Mouse (Mus musculus) intestine, postnatal 0 days (tissue): ENCODE data around the gene Galntl5. TPM values are rescaled to one million over a fixed set of nuclear protein-coding genes. Genes with fewer than 3 reads are reported as not detected.
"Not testable (repeated sequence)": the region's sequence is repeated elsewhere in the genome, so short reads cannot be mapped to it uniquely, and the experiment has no call there.

Source experiments
- ATAC-seq: fragments of 200-750 bp; cut with Nextera tagmentation; 2 replicates; pipeline ENCODE4 v1.8.0; 2017; ENCODE audit warnings: mild to moderate bottlenecking, moderate TSS enrichment, moderate library complexity
- H3K27ac ChIP-seq: fragments of 300-500 bp; sonication (generic); 2 replicates; pipeline ENCODE4 v1.5.1; 2014; ENCODE audit warnings: mild to moderate bottlenecking, low read depth, low read length, moderate library complexity
- H3K27me3 ChIP-seq: fragments of 300-500 bp; sonication (generic); replicated peaks from 2 replicates; pipeline ENCODE4 v1.6.1; 2014; ENCODE audit warnings: low read length, mixed read lengths; ENCODE audit not compliant: control insufficient read depth, insufficient read depth
- H3K36me3 ChIP-seq: fragments of 300-500 bp; sonication (generic); 2 replicates; pipeline ENCODE4 v1.6.1; 2014; ENCODE audit warnings: mild to moderate bottlenecking, moderate library complexity; ENCODE audit not compliant: control insufficient read depth, insufficient read depth
- H3K4me1 ChIP-seq: fragments of 300-500 bp; sonication (generic); replicated peaks from 2 replicates; pipeline ENCODE4 v1.6.1; 2014; ENCODE audit warnings: antibody characterized with exemption, low read length, mixed read lengths; ENCODE audit not compliant: control insufficient read depth, insufficient read depth
- H3K4me2 ChIP-seq: fragments of 300-500 bp; sonication (generic); replicated peaks from 2 replicates; pipeline ENCODE4 v1.6.1; 2014; ENCODE audit warnings: low read depth, mild to moderate bottlenecking, moderate library complexity
- H3K4me3 ChIP-seq: fragments of 300-500 bp; sonication (generic); 2 replicates; pipeline ENCODE4 v1.5.1; 2014; ENCODE audit warnings: low read depth, low read length
- H3K9ac ChIP-seq: fragments of 300-500 bp; sonication (generic); 2 replicates; pipeline ENCODE4 v1.6.1; 2014; ENCODE audit warnings: mild to moderate bottlenecking, low read depth, low read length
- H3K9me3 ChIP-seq: fragments of 300-500 bp; sonication (generic); 2 replicates; pipeline ENCODE4 v1.6.1; 2016; ENCODE audit warnings: mixed run types; ENCODE audit not compliant: control insufficient read depth
- CTCF ChIP-seq: sonication (generic); IDR thresholded peaks from 2 replicates; pipeline ENCODE4 v1.5.1; 2016; ENCODE audit warnings: low read depth, mild to moderate bottlenecking, control low read depth, antibody characterized with exemption, moderate library complexity
- WGBS: fragments of 180-500 bp; shearing (Covaris S2); extraction: QIAGEN DNeasy Blood & Tissue Kit; methylation state at CpG from one replicate; pipeline ENCODE4 v1.1.7; 2014; 5-methylcytosine and 5-hydroxymethylcytosine counted together
- polyA plus RNA-seq: library from polyadenylated mRNA; unstranded; fragments of >200 nt; fragmentation: Nextera tagmentation; extraction: Ambion mirVana; gene quantifications from 2 replicates; pipeline ENCODE4 v1.2.1, GENCODE M21; 2015

Galntl5 gene
- polyA plus RNA-seq, 1 experiment from 2014 or later: not detected

DNA sequence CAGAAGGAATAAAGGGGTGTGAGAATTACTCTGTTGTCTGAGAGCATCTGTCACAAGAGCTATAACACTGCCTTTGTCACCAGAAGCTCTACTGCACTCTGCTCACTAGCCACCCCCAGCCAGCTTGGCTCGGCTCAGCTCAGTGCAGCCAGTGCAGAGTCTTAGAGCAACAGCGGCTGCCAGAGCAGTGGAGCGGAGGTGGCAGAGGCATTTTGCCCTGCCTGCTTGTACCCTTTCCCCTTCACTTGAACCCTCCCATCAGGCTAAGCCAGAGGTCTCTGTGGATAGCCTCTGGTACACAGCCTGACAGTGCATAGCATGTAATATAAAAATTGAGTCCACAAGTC is 15.5 kb upstream of the Galntl5 start:
- no peaks in the 10 kb centered on the region for H3K9me3 ChIP-seq
- no peak overlapping the region for H3K4me3 ChIP-seq
- no peak for TF ChIP-seq CTCF
- H3K36me3 ChIP-seq: no peaks in the 10 kb centered on the region
- no peak for ATAC-seq
- no peaks in the 10 kb centered on the region for H3K4me1 ChIP-seq
- 82% methylated on average over 3 of the region's 3 CpGs for WGBS
- no peaks in the 10 kb centered on the region for H3K27me3 ChIP-seq
- no peak overlapping the region for H3K27ac ChIP-seq
- H3K4me2 ChIP-seq: no peak overlapping the region
- H3K9ac ChIP-seq: no peak overlapping the region

DNA sequence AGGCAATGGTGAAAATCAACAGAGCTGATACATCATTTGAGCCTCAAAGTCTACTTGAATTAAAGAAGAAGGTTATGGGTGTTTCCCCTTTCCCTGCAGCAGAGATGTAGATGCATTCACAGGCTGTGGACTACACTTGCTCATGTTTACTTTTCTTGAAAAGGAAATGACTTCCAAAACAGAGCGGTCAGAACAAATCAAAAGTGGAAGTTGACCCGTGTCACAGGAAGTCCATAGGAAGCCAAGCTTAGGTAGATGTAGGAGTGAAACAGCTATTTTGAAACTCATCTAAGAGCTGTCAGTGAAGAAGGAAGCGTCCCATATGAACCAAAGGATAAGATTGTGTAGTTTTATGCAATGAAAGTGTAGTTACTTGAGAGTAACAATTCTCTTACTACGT is 14.6 kb upstream of the Galntl5 start:
- Histone ChIP-seq H3K27me3 (no peaks in the 10 kb centered on the region), H3K4me3 (no peak overlapping the region), H3K9me3 (no peaks in the 10 kb centered on the region), H3K36me3 (no peaks in the 10 kb centered on the region), H3K4me1 (no peaks in the 10 kb centered on the region), H3K27ac (no peak overlapping the region), H3K9ac (no peak overlapping the region), H3K4me2 (no peak overlapping the region)
- 73% methylated on average over 4 of the region's 4 CpGs for WGBS
- ATAC-seq: no peak
- no peak for TF ChIP-seq CTCF

DNA sequence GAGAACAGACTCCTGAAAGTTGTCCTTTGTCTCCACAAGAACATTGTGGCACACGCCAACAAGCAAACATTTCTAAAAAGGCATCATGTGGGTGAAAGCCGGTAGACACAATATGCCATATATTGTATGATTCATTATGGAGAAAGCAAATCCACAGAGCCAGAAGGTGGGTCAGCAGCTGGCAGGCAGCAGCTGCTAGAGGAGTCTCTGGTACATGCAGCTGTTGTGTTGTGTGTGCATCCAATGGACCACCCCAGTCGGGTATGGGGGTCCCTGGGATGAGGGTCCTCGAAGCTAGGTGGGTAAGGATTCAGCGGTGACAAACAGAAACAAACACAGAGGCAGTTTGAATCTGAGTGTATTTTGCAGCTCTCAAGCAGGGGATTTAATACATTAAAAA is 3.3 kb upstream of the Galntl5 start:
- not testable (repeated sequence) for H3K36me3 ChIP-seq, H3K4me3 ChIP-seq, H3K9me3 ChIP-seq, ATAC-seq, H3K4me1 ChIP-seq, H3K9ac ChIP-seq, H3K27me3 ChIP-seq, H3K27ac ChIP-seq, H3K4me2 ChIP-seq
- 88% methylated on average over 5 of the region's 5 CpGs for WGBS

DNA sequence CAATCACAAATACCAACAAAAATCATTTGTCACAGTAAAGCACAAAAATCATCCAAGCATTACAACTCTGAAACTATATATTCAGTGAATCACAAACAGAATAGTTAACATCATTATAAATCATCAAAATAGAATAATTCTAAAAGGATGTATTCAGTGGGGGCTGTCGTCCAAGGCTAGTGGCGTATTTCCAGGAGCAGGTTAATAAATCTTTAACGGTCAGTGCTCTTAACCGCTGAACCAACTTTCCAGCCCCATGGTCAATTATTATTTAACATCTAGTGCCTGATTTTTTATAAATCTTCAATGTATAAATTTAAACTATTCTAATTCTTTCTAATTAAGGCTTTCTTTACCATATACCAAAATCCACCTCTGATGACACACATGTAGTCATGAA is 2.7 kb upstream of the Galntl5 start:
- not testable (repeated sequence) for ATAC-seq, H3K9me3 ChIP-seq, H3K27me3 ChIP-seq, H3K27ac ChIP-seq, H3K4me1 ChIP-seq, H3K4me3 ChIP-seq, H3K9ac ChIP-seq, H3K36me3 ChIP-seq, H3K4me2 ChIP-seq
- 83% methylated on average over 4 of the region's 4 CpGs for WGBS

DNA sequence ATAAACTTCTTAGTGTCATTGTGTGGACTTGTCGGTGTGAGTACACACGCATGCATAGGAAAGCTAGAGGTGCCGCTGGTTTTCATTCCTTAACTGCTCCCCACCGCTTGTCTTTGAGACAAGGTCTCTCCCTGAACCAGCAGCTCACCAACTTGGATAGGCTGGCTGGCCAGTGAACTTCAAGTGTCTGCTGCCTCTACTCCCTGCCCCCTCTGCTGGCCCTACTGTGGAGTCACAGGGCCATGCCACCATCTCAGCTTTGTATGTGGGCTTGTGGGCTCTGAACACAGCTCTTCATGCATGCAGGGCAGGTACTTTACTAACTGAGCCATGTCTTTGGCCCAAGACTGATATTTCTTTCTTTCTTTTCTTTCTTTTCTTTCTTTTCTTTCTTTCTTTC is 2.0 kb upstream of the Galntl5 start:
- no peaks in the 10 kb centered on the region for H3K4me1 ChIP-seq
- H3K4me2 ChIP-seq: no peak overlapping the region
- no peak overlapping the region for H3K9ac ChIP-seq
- H3K36me3 ChIP-seq: no peaks in the 10 kb centered on the region
- no peak for ATAC-seq
- no peaks in the 10 kb centered on the region for H3K27me3 ChIP-seq
- 92% methylated on average over 4 of the region's 4 CpGs for WGBS
- no peaks in the 10 kb centered on the region for H3K9me3 ChIP-seq
- H3K4me3 ChIP-seq: no peak overlapping the region
- H3K27ac ChIP-seq: no peak overlapping the region
- TF ChIP-seq CTCF: peak; percentile 52

DNA sequence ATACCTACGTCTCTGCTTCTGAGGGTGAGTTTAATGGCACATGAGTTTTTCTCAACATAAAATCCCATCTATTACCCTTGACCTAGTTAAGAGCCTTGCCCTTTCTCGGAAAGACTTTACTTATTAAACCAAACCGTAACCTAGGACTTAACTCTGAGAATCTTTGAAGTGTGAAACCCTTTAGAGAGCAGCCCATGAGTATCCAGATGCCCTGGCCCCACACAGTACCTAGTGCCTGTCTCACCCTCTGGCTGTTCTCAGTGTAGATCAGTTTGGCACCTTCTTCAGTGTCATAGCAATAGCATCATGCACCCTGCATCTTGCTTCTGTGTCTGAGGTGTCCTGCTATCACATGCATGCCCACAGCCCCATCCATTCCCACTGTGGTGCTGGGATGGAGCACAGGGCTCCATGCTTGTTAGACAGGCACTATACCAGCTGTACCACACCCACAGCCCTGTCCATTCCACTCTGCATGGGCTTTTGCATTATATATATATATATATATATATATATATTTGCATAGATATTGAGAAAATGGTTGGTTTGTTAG is 1.2 kb upstream of the Galntl5 start:
- Histone ChIP-seq H3K9ac (no peak overlapping the region), H3K36me3 (no peaks in the 10 kb centered on the region), H3K27ac (no peak overlapping the region), H3K27me3 (no peaks in the 10 kb centered on the region), H3K4me2 (no peak overlapping the region), H3K4me3 (no peak overlapping the region), H3K4me1 (no peaks in the 10 kb centered on the region), H3K9me3 (no peaks in the 10 kb centered on the region)
- ATAC-seq: no peak
- 92% methylated on average over 3 of the region's 3 CpGs for WGBS
- no peak for TF ChIP-seq CTCF

DNA sequence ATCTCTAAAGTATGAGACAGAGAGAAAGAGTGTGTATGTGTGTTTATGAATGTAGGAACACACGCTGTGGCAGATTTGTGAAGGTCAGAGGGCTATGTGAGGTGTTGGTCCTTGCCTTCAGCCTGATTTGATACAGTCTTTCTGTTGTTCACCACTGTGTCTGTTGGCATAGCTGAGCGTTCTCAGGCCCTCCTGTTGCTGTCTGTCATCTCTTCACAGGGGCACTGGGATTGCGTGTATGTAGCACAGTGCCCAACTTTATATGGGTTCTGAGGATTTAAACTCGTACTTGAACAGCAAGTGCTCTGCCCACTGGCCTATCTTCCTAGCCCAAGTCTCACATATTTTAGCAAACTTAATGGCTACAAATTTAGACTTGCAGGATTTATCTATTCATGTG is 2.3 kb downstream of the Galntl5 start:
- Histone ChIP-seq H3K4me1 (no peaks in the 10 kb centered on the region), H3K27ac (no peak overlapping the region), H3K4me3 (no peak overlapping the region), H3K4me2 (no peak overlapping the region), H3K27me3 (no peaks in the 10 kb centered on the region), H3K36me3 (no peaks in the 10 kb centered on the region), H3K9ac (no peak overlapping the region), H3K9me3 (no peaks in the 10 kb centered on the region)
- ATAC-seq: no peak
- TF ChIP-seq CTCF: no peak
- WGBS: 89% methylated on average over 4 of the region's 4 CpGs
